Comparison of ENCODE assay signal across 24 mouse cellular contexts in the genomic region with DNA sequence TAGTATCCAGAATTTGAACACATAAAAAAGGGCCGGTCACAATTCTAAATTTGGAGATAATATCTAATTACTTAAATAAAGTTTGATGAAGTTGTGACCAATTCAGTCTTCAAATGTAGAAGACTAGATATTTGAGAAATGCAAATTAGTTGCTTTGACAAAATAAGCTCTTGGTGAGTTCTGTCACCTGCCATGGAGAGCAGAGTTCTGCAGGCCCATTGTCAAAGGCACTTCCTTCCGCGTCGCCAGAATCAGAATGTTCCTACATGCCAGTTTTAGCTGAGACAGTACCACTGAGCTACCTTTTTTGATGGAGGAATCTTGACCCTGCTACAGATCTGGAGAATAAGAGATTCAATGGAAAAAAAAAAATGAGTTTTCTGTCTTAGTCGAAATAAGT.
"Had no signal": no experiment of that assay in that cellular context is flagged by ENCODE, and none has a peak within 500 bp of the region (broad histone marks: within the 10 kb centered on the region; RNA-seq: fewer than 3 reads in every experiment).

No protein-coding gene starts in this region.

- H3K4me3 ChIP-seq: heart, embryonic 10.5 days; heart, embryonic 13.5 days; heart, embryonic 15.5 days; hindbrain, embryonic 10.5 days; hindbrain, embryonic 12.5 days; intestine, embryonic 15.5 days; limb, embryonic 13.5 days; limb, embryonic 15.5 days; liver, embryonic 12.5 days had no signal

- ATAC-seq: hindbrain, embryonic 16.5 days; inflammation-experienced regulatory T-cells, adult 6 months; intestine, embryonic 15.5 days; liver, embryonic 12.5 days had no signal

- DNase-seq: gastrocnemius, postnatal 14 days; gastrocnemius, postnatal 36 days; heart, postnatal 4 days; kidney, adult 11 months; kidney, adult 8-10 months; kidney, postnatal 14 days; kidney, postnatal 36 days; layer of hippocampus, adult 9-11 months; layer of hippocampus, postnatal 36 days; left cerebral cortex, postnatal 4 days had no signal

- H3K9me3 ChIP-seq: heart, embryonic 10.5 days; heart, embryonic 13.5 days; heart, embryonic 15.5 days; hindbrain, embryonic 10.5 days; hindbrain, embryonic 12.5 days; intestine, embryonic 15.5 days; limb, embryonic 13.5 days; limb, embryonic 15.5 days; liver, embryonic 12.5 days had no signal

- H3K27ac ChIP-seq: heart, embryonic 10.5 days; heart, embryonic 13.5 days; heart, embryonic 15.5 days; hindbrain, embryonic 10.5 days; hindbrain, embryonic 12.5 days; hindbrain, embryonic 14.5 days; intestine, embryonic 15.5 days; kidney, postnatal 0 days; limb, embryonic 13.5 days; limb, embryonic 15.5 days; liver, embryonic 12.5 days; liver, embryonic 14.5 days had no signal

- H3K9ac ChIP-seq: heart, embryonic 13.5 days; heart, embryonic 15.5 days; hindbrain, embryonic 12.5 days; hindbrain, embryonic 14.5 days; intestine, embryonic 15.5 days; limb, embryonic 13.5 days; limb, embryonic 15.5 days; liver, embryonic 12.5 days; liver, embryonic 14.5 days had no signal

- H3K36me3 ChIP-seq: heart, embryonic 15.5 days; hindbrain, embryonic 10.5 days; hindbrain, embryonic 12.5 days; intestine, embryonic 15.5 days; limb, embryonic 13.5 days; limb, embryonic 15.5 days; liver, embryonic 12.5 days had no signal

- H3K4me2 ChIP-seq: heart, embryonic 13.5 days; heart, embryonic 15.5 days; hindbrain, embryonic 12.5 days; hindbrain, embryonic 14.5 days; intestine, embryonic 15.5 days; limb, embryonic 13.5 days; limb, embryonic 15.5 days; liver, embryonic 12.5 days had no signal

- H3K4me1 ChIP-seq: hindbrain, embryonic 10.5 days; hindbrain, embryonic 12.5 days; intestine, embryonic 15.5 days; limb, embryonic 13.5 days; liver, embryonic 12.5 days had no signal

- H3K27me3 ChIP-seq: heart, embryonic 13.5 days; heart, embryonic 15.5 days; hindbrain, embryonic 12.5 days; intestine, embryonic 15.5 days; limb, embryonic 13.5 days; limb, embryonic 15.5 days; liver, embryonic 12.5 days had no signal
